Mouse (Mus musculus) adrenal gland, adult 2 months (tissue): ENCODE results near the gene Amotl2. TPM values are rescaled to one million over a fixed set of nuclear protein-coding genes. Genes with fewer than 3 reads are reported as not detected.
A peak's percentile ranks its signal among the peaks of the same experiment; 100 is the strongest.

Experiments
- DNase-seq: peaks from one replicate; pipeline ENCODE4 v3.0.0; 2021
- polyA plus RNA-seq: library from polyadenylated mRNA; depleted of rRNA; stranded (reverse); fragments of >200 nt; gene quantifications from 2 replicates; pipeline ENCODE4 v1.2.3, GENCODE M21; 2012
- total RNA-seq, 2 experiments: library from RNA; stranded (reverse); gene quantifications; 2 replicates each; pipeline ENCODE4 v1.2.3; 2021

The Amotl2 gene
- total and polyA plus RNA-seq, 3 experiments: 153 to 186 (median 154) TPM

GRCm38 (mm10) chr9:102719085-102719484 lies 2.6 kb downstream of the Amotl2 start:
- peak; percentile 61 for DNase-seq

GRCm38 (mm10) chr9:102719936-102720566 lies 3.6 kb downstream of the Amotl2 start:
- DNase-seq: peak; percentile 39

GRCm38 (mm10) chr9:102720567-102721167 lies 4.2 kb downstream of the Amotl2 start:
- peak; percentile 22 for DNase-seq

GRCm38 (mm10) chr9:102721406-102721978 lies 5.0 kb downstream of the Amotl2 start:
- peak; percentile 37 for DNase-seq

- peak; percentile 32 for DNase-seq
These were observed 5.6 kb downstream of the Amotl2 start for GRCm38 (mm10) chr9:102722071-102722561.

- DNase-seq: peak; percentile 16
These were observed 6.3 kb downstream of the Amotl2 start for GRCm38 (mm10) chr9:102722750-102723149.

GRCm38 (mm10) chr9:102723241-102723709 lies 6.8 kb downstream of the Amotl2 start:
- peak; percentile 41 for DNase-seq

GRCm38 (mm10) chr9:102723990-102724461 lies 7.6 kb downstream of the Amotl2 start:
- DNase-seq: peak; percentile 83

GRCm38 (mm10) chr9:102724942-102725341 lies 8.5 kb downstream of the Amotl2 start:
- DNase-seq: peak; percentile 32

GRCm38 (mm10) chr9:102725958-102726654 lies 9.6 kb downstream of the Amotl2 start:
- DNase-seq: peak; percentile 96

- DNase-seq: no peak
These were observed 10.3 kb downstream of the Amotl2 start for GRCm38 (mm10) chr9:102726811-102727210.

GRCm38 (mm10) chr9:102727662-102728468 lies 11.4 kb downstream of the Amotl2 start:
- DNase-seq: peak; percentile 31

GRCm38 (mm10) chr9:102728469-102728747 lies 11.9 kb downstream of the Amotl2 start:
- DNase-seq: no peak

- no peak for DNase-seq
These were observed 12.8 kb downstream of the Amotl2 start for GRCm38 (mm10) chr9:102729093-102729845.

- DNase-seq: peak; percentile 71
These were observed 13.5 kb downstream of the Amotl2 start for GRCm38 (mm10) chr9:102729876-102730413.

GRCm38 (mm10) chr9:102731044-102731471 lies 14.6 kb downstream of the Amotl2 start:
- peak; percentile 23 for DNase-seq

GRCm38 (mm10) chr9:102731574-102732175 lies 15.2 kb downstream of the Amotl2 start:
- peak; percentile 24 for DNase-seq

- no peak for DNase-seq
These were observed 15.9 kb downstream of the Amotl2 start for GRCm38 (mm10) chr9:102732326-102732865.

GRCm38 (mm10) chr9:102733459-102733858 lies 17.0 kb downstream of the Amotl2 start:
- peak; percentile 35 for DNase-seq
